Mouse (Mus musculus) G1E (cell line): Measurements from ENCODE around the gene Tmem110.

Experiments used
- CTCF ChIP-seq: IDR thresholded peaks from 2 replicates; pipeline ENCODE4 v1.5.1; 2012; ENCODE audit warnings: low read depth, low read length, inconsistent platforms, mixed read lengths
- GATA1 ChIP-seq: IDR thresholded peaks from 2 replicates; pipeline ENCODE4 v1.6.1; 2012; ENCODE audit warnings: borderline replicate concordance, low read length, inconsistent platforms, mixed read lengths
- GATA2 ChIP-seq: IDR thresholded peaks from 2 replicates; pipeline ENCODE4 v1.6.1; 2012; ENCODE audit warnings: low read depth, low read length, inconsistent platforms, borderline replicate concordance
- TAL1 ChIP-seq: conservative IDR thresholded peaks from 2 replicates; pipeline ENCODE4 v1.6.1; 2012; ENCODE audit warnings: low read depth, low read length, inconsistent platforms, mixed read lengths

DNA sequence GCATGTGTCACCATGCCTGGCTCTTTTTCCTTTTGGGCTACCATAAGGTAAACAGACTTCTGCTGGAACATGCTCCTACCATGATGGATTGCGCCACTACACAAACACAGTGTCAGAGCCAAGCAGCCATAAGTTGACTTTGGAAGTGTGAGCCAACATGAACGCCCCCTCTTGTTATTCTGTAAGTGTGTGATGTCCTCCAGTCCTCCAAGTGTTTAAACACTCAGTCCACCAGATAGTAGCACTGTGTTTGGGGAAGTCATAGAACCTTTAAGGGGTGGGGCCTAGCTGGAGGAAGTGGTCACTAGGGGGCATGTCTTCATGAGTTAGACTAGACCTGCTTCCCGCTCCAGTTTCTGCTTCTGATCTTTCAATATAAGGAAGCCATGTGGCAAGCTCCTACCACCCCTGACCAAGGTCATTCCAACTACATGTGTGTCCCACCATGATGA lies 82.5 kb downstream of the Tmem110 start:
- TF ChIP-seq CTCF (no peak), GATA1 (no peak), TAL1 (no peak), GATA2 (no peak)
